Comparison of ENCODE assay signal across 16 mouse cellular contexts in genomic region chr11:104096536-104096935, GRCm38 (mm10).
DNase-seq lines count a peak whose midpoint lies in the region.
"Had no signal": no experiment of that assay in that cellular context is flagged by ENCODE, and none has a peak within 500 bp of the region (broad histone marks: within the 10 kb centered on the region; RNA-seq: fewer than 3 reads in every experiment).

No protein-coding gene starts in this region.

- peak; percentile 48 to 62 for DNase-seq in cerebellum, postnatal 10 days
- no peak for DNase-seq in cerebellum, adult 8-10 months
- peak; percentile 43 for DNase-seq in retina, postnatal 1 day
- DNase-seq in retina, embryonic 14.5 days (ENCODE audit: low spot score): no peak
- peak; percentile 42 for DNase-seq in adipocyte (ENCODE audit: low spot score)
- DNase-seq in lung, postnatal 25 days (ENCODE audit: low spot score): no peak
- no peak for DNase-seq in kidney, postnatal 25 days
- no peak for DNase-seq in kidney, postnatal 4 days
- DNase-seq: adrenal gland, adult 2 months; adrenal gland, postnatal 14 days; cerebellum, adult 18-20 months; cerebellum, adult 9-11 months; forebrain, postnatal 0 days; gastrocnemius, adult 2 months; gastrocnemius, postnatal 14 days; heart, adult 11 months had no signal

Comparison
In these comparisons a context has a peak if more than half of its experiments do, and no peak if none do; other contexts are left out.
1. DNase-seq: peak in cerebellum, postnatal 10 days (2 of 2), retina, postnatal 1 day (single experiment) and adipocyte (single experiment); none in cerebellum, adult 8-10 months (single experiment), retina, embryonic 14.5 days (single experiment), lung, postnatal 25 days (single experiment), kidney, postnatal 25 days (0 of 2) and kidney, postnatal 4 days (0 of 2).